Mouse (Mus musculus) forebrain, embryonic 16.5 days (tissue): Measurements from ENCODE around the gene Clint1. TPM values are rescaled to one million over a fixed set of nuclear protein-coding genes. Genes with fewer than 3 reads are reported as not detected.

ENCODE experiments used
- ATAC-seq: fragments of 200-750 bp; cut with Nextera tagmentation; 2 replicates; pipeline ENCODE4 v1.8.0; 2017; ENCODE audit warnings: mild to moderate bottlenecking, moderate library complexity
- H3K27ac ChIP-seq: fragments of 300-500 bp; sonication (generic); 2 replicates; pipeline ENCODE4 v1.5.1; 2014; ENCODE audit warnings: low read length, control low read depth
- H3K27me3 ChIP-seq: fragments of 300-500 bp; sonication (generic); replicated peaks from 2 replicates; pipeline ENCODE4 v1.6.1; 2014; ENCODE audit warnings: low read length; ENCODE audit not compliant: control insufficient read depth, insufficient read depth
- H3K36me3 ChIP-seq: fragments of 300-500 bp; sonication (generic); 2 replicates; pipeline ENCODE4 v1.6.1; 2014; ENCODE audit not compliant: control insufficient read depth, insufficient read depth
- H3K4me1 ChIP-seq: fragments of 300-500 bp; sonication (generic); replicated peaks from 2 replicates; pipeline ENCODE4 v1.6.1; 2014; ENCODE audit warnings: low read length; ENCODE audit not compliant: control insufficient read depth, insufficient read depth
- H3K4me2 ChIP-seq: fragments of 300-500 bp; sonication (generic); 2 replicates; pipeline ENCODE4 v1.6.1; 2014; ENCODE audit warnings: mild to moderate bottlenecking, low read length, control low read depth
- H3K4me3 ChIP-seq: fragments of 300-500 bp; sonication (generic); replicated peaks from 2 replicates; pipeline ENCODE4 v1.5.1; 2014; ENCODE audit warnings: mild to moderate bottlenecking, low read length, control low read depth
- H3K9ac ChIP-seq: fragments of 300-500 bp; sonication (generic); replicated peaks from 2 replicates; pipeline ENCODE4 v1.6.1; 2014; ENCODE audit warnings: low read depth, low read length, control low read depth
- H3K9me3 ChIP-seq: fragments of 300-500 bp; sonication (generic); 2 replicates; pipeline ENCODE4 v1.6.1; 2016; ENCODE audit warnings: low read length; ENCODE audit not compliant: control insufficient read depth
- WGBS: fragments of 180-500 bp; shearing (Covaris S2); extraction: QIAGEN DNeasy Blood & Tissue Kit; methylation state at CpG from one replicate; pipeline ENCODE4 v1.1.7; 2014; 5-methylcytosine and 5-hydroxymethylcytosine counted together
- polyA plus RNA-seq: library from polyadenylated mRNA; unstranded; fragments of >200 nt; fragmentation: Nextera tagmentation; extraction: Ambion mirVana; gene quantifications from 2 replicates; pipeline ENCODE4 v1.2.1, GENCODE M21; 2015

The Clint1 gene
- polyA plus RNA-seq, 1 experiment from 2014 or later: 45.1 TPM

- Histone ChIP-seq H3K4me3 (no peak overlapping the region), H3K4me1 (no peaks in the 10 kb centered on the region), H3K36me3 (no peaks in the 10 kb centered on the region), H3K4me2 (no peak overlapping the region), H3K27ac (no peak overlapping the region), H3K9ac (no peak overlapping the region), H3K27me3 (no peaks in the 10 kb centered on the region), H3K9me3 (no peaks in the 10 kb centered on the region)
- no peak for ATAC-seq
- 93% methylated on average over 8 of the region's 8 CpGs for WGBS
These were observed 41.0 kb upstream of the Clint1 start for GRCm38 (mm10) chr11:45810805-45811204.

DNA sequence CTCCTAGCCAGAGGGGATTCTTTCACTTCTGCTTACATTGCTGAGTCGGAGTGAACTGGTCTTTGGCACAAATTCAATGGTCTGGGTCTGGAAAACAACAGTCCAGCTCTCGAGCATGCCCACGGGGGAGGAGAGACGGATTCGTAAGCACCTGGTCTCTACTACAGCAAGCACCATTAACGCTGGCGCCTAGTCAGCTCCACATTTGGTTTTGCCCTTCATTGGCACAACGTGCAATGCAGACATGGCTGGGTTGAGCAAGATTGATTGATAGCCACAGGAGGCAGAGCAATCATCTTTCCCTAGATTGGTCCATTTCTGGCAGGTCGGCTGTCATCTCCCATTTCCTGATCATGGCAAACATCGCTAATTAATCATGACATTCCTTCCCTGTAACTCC, 36.2 kb upstream of the Clint1 start:
- no peaks in the 10 kb centered on the region for H3K36me3 ChIP-seq
- H3K4me1 ChIP-seq: no peaks in the 10 kb centered on the region
- H3K4me3 ChIP-seq: no peak overlapping the region
- WGBS: 71% methylated on average over 10 of the region's 10 CpGs
- H3K4me2 ChIP-seq: no peak overlapping the region
- H3K27me3 ChIP-seq: no peaks in the 10 kb centered on the region
- H3K27ac ChIP-seq: no peak overlapping the region
- H3K9me3 ChIP-seq: no peaks in the 10 kb centered on the region
- H3K9ac ChIP-seq: no peak overlapping the region
- no peak for ATAC-seq

DNA sequence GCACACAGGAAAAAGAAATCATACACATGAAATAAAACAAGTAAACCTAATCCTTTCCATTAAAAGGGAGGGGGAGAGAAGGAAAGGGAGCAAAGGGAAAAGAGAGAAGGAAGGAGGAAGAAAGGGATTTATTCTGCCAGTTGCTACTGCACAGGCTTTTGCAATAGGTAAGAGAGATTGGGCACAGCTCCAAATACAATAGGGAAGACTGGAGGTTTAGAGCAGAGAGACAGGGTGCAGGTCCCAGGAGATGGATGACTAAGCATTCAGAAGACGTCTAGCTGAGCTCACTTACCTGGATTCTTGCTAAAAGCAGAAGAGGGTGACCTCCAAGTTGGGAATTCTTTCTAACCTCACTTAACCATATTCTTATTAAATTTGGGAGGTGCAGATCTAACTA, 35.1 kb upstream of the Clint1 start:
- H3K4me1 ChIP-seq: no peaks in the 10 kb centered on the region
- no peaks in the 10 kb centered on the region for H3K27me3 ChIP-seq
- no peaks in the 10 kb centered on the region for H3K9me3 ChIP-seq
- no peaks in the 10 kb centered on the region for H3K36me3 ChIP-seq
- WGBS: 87% methylated on average over 1 of the region's 1 CpGs
- H3K27ac ChIP-seq: no peak overlapping the region
- no peak for ATAC-seq
- H3K4me3 ChIP-seq: no peak overlapping the region
- H3K9ac ChIP-seq: no peak overlapping the region
- H3K4me2 ChIP-seq: no peak overlapping the region

DNA sequence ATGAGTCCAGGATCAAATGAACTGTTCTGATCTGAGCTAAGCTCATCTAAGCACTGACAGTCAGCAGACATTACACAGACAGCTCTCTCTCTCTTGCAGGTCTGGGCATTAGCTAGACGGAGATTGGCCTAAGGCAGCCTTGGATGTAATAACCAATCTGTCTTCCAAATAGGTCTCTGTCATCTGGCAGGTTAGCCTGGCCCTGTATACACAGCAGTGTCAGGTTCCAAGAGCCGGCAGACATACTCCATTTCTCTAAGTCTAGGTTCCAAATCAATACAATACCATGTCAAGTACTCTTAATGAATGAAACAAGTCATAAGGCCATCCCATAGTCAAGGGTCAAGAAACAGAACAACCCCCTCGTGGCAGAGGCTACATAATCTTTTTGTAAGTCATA, 33.9 kb upstream of the Clint1 start:
- H3K4me2 ChIP-seq: no peak overlapping the region
- no peaks in the 10 kb centered on the region for H3K27me3 ChIP-seq
- no peak overlapping the region for H3K4me3 ChIP-seq
- no peak overlapping the region for H3K27ac ChIP-seq
- H3K4me1 ChIP-seq: no peaks in the 10 kb centered on the region
- no peak overlapping the region for H3K9ac ChIP-seq
- H3K9me3 ChIP-seq: no peaks in the 10 kb centered on the region
- ATAC-seq: no peak
- WGBS: 58% methylated on average over 3 of the region's 3 CpGs
- H3K36me3 ChIP-seq: no peaks in the 10 kb centered on the region

- Histone ChIP-seq H3K9ac (no peak overlapping the region), H3K9me3 (no peaks in the 10 kb centered on the region), H3K36me3 (no peaks in the 10 kb centered on the region), H3K4me3 (no peak overlapping the region), H3K27ac (no peak overlapping the region), H3K27me3 (no peaks in the 10 kb centered on the region), H3K4me2 (no peak overlapping the region), H3K4me1 (no peaks in the 10 kb centered on the region)
- WGBS: 94% methylated on average over 6 of the region's 6 CpGs
- ATAC-seq: no peak
These were observed 30.9 kb upstream of the Clint1 start for GRCm38 (mm10) chr11:45820930-45821329.

DNA sequence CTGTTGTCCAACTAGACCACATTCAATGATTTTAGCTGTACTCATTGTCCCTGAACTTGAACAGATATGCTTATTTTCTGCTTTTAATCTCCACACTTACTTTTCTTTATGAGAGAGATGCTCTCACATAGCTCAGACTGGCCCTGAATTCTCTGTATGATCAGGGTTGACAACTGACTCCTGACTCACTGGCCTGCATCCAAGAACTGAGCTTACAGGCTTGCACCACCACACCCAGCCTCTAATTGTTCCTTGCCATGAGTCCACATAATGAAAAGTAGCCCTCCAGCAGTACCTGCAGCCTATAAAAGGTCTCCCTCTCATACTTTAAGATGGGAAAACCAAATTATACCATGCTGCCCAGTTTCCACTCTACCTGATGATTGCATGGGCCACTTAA, 21.7 kb upstream of the Clint1 start:
- no peak overlapping the region for H3K4me2 ChIP-seq
- no peak for ATAC-seq
- no peak overlapping the region for H3K27ac ChIP-seq
- H3K36me3 ChIP-seq: no peaks in the 10 kb centered on the region
- H3K27me3 ChIP-seq: no peaks in the 10 kb centered on the region
- H3K9ac ChIP-seq: no peak overlapping the region
- no peaks in the 10 kb centered on the region for H3K9me3 ChIP-seq
- H3K4me3 ChIP-seq: no peak overlapping the region
- no peaks in the 10 kb centered on the region for H3K4me1 ChIP-seq

DNA sequence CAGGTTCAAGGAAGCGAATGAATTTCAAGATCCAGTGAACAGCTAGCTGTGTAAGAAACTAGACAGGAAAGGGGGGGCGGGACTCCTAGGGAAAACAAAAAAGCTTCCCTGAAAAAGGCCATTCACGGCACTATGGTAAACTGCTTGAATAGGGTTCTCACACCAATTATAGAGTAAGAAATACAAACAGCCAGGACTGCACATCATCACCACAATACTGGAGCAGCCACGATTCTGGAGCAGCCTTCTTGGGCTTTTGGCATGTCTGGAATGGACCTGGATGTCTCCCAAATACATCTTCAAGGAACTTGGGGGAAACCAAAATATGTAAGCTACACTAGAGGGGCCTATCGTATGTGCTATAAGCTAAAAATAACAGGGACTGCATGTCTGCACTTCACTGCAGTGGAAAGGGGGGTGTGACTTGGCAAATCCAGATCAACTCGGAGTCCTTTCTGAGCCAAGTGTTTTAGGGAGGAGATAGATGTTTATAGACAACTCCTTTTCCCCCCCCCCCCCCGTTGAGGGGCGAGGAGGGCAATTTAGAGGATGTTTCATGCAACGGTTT, 21.0 kb upstream of the Clint1 start:
- Histone ChIP-seq H3K4me2 (no peak overlapping the region), H3K27ac (no peak overlapping the region), H3K9ac (no peak overlapping the region), H3K9me3 (no peaks in the 10 kb centered on the region), H3K4me3 (no peak overlapping the region), H3K36me3 (no peaks in the 10 kb centered on the region), H3K4me1 (no peaks in the 10 kb centered on the region), H3K27me3 (no peaks in the 10 kb centered on the region)
- peak; percentile 43; the same call in 1 of the 2 replicates for ATAC-seq
- WGBS: 32% methylated on average over 9 of the region's 9 CpGs

GRCm38 (mm10) chr11:45831476-45832143, 20.2 kb upstream of the Clint1 start:
- Histone ChIP-seq H3K4me1 (no peaks in the 10 kb centered on the region), H3K9me3 (no peaks in the 10 kb centered on the region), H3K27me3 (no peaks in the 10 kb centered on the region), H3K36me3 (no peaks in the 10 kb centered on the region), H3K4me2 (no peak overlapping the region), H3K4me3 (no peak overlapping the region), H3K9ac (no peak overlapping the region), H3K27ac (no peak overlapping the region)
- no peak for ATAC-seq
- WGBS: 87% methylated on average over 15 of the region's 15 CpGs

DNA sequence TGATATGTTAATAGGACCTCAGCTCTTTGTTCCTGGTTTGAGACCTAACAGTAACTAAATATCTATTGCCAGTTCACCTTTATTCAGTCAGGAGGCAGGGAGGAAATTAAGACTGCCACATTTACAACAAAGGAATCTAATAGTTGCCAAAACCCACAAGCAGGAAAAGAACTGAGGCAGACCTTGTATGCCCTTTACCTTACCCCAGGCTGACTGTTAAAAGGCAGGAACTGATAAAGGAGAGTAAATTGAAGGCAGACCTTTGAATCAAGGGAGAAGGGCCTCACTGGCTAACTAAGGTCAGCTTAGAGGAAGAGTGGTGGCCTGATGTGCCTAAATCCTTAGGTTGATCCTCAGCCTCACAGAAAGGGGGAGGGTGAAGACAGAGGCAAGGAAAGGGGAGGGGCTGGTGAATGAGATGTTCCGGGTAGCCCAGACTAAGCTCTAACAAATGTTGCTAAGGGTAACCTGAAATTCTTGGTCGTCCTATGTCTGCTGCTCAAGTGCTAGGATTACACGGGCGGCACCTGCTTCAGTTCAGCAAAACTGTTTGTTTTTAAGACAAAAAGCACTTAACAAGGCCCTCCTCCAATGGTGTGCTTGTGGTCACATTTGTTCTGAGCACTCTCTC, 16.1 kb upstream of the Clint1 start:
- ATAC-seq: no peak
- no peaks in the 10 kb centered on the region for H3K4me1 ChIP-seq

More for the DNA sequence above, 16.1 kb upstream of the Clint1 start:
- Histone ChIP-seq H3K27me3 (no peaks in the 10 kb centered on the region), H3K9me3 (no peaks in the 10 kb centered on the region), H3K4me2 (no peak overlapping the region), H3K9ac (no peak overlapping the region), H3K36me3 (no peaks in the 10 kb centered on the region), H3K4me3 (no peak overlapping the region), H3K27ac (no peak overlapping the region)
- 5% methylated on average over 4 of the region's 4 CpGs for WGBS
